Mouse (Mus musculus) right cerebral cortex, adult 2 months (tissue): ENCODE results near the gene Pafah1b1.
A peak's percentile ranks its signal among the peaks of the same experiment; 100 is the strongest.

Source experiments
- DNase-seq, 2 experiments: peaks; one replicate each; pipeline ENCODE4 v3.0.0; 2021 to 2022; ENCODE audit warnings: low spot score in 2 of 2

Gene Pafah1b1

GRCm38 (mm10) chr11:74662221-74662620, 62.2 kb downstream of the Pafah1b1 start:
- DNase-seq: no peak

DNA sequence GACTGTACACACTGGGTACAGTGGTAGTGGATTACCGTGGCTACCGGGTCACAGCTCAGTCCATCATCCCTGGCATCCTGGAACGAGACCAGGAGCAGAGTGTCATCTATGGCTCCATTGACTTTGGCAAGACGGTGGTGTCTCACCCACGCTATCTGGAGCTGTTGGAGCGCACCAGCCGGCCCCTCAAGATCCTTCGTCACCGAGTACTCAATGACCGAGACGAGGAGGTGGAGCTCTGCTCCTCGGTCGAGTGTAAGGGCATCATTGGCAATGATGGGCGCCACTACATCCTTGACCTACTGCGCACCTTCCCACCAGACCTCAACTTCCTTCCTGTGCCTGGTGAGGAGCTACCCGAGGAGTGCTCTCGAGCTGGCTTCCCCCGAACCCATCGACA, 62.8 kb downstream of the Pafah1b1 start:
- DNase-seq: no peak

DNA sequence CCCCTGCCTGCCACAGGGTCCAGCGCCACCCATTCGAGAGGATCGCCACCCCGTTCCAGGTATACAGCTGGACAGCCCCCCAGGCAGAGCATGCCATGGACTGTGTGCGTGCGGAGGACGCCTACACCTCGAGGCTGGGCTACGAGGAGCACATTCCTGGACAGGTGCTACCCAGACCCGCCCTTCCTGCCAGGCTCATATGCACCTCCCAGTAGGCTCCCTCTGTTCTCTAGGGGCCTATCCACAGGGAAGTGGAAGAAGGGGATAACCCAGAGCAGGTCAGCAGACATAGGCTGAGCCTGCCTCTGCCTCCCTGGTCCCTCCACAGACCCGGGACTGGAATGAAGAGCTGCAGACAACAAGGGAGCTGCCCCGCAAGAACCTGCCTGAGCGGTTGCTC, 64.1 kb downstream of the Pafah1b1 start:
- no peak for DNase-seq

DNA sequence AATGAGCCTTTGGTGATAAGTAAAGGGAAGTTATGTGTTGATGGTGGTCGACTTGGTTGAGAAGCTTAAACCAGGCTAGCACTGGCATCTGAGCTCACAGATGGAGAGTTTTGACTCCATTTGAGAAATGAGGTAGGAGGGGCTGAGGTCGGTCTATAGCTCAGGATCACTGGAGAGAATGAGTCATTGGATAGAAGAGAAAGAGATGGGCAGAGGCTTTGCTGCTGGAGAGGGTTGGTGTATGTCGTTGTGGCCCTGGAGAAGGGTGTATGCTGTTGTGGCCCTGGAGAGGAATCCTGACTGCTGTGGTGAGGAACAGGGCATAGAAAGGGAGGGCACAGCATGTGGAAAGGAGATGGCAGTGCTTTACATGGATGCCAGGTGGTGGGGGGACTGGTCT, 68.5 kb downstream of the Pafah1b1 start:
- DNase-seq: no peak

GRCm38 (mm10) chr11:74653385-74653784, 71.1 kb downstream of the Pafah1b1 start:
- no peak for DNase-seq

DNA sequence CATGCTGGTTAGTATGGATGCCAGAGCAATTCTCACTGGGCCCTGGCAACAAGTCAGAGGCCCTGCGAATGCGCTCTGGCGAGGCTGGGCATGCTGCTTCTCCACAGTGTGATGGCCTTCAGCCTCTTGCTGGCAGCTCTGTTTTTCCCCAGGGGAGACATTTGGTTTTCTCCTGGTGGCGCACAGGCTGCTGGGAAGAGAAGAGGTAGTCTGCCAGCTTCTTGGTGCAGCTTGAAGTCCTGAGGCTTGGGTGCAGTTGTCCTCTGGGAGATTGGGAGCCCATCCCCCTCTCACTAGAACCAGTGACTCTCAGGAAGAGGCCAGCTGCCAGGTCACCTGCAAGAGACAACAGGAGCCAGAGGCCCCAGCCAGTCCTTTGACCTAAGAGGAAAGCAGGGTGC, 71.7 kb downstream of the Pafah1b1 start:
- no peak for DNase-seq

DNA sequence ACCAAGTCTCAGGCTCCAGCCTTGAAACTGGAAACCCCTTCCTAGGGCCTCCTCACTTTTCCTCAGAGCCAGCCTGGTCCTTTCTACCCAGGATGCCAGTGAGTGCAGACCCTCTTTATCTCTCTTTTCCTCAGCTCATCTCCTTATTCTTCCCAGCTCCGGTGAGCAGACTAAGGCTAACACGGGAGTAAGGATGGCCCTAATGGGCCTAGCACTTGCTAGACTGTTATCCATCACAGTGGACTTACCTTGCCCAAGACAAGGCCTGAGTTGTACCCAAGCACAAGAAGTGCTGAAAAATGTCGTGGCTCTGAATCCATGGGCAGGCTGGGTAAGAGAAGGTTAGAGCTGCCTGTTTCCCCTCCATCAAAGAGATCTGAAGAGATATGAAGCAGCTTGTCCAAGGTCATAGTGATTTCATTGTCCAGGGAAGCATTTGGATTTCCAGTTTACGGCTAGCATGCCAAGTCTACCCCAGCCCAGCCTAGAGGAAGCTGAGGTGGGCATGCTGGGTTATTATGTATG, 73.8 kb downstream of the Pafah1b1 start:
- DNase-seq: no peak

DNA sequence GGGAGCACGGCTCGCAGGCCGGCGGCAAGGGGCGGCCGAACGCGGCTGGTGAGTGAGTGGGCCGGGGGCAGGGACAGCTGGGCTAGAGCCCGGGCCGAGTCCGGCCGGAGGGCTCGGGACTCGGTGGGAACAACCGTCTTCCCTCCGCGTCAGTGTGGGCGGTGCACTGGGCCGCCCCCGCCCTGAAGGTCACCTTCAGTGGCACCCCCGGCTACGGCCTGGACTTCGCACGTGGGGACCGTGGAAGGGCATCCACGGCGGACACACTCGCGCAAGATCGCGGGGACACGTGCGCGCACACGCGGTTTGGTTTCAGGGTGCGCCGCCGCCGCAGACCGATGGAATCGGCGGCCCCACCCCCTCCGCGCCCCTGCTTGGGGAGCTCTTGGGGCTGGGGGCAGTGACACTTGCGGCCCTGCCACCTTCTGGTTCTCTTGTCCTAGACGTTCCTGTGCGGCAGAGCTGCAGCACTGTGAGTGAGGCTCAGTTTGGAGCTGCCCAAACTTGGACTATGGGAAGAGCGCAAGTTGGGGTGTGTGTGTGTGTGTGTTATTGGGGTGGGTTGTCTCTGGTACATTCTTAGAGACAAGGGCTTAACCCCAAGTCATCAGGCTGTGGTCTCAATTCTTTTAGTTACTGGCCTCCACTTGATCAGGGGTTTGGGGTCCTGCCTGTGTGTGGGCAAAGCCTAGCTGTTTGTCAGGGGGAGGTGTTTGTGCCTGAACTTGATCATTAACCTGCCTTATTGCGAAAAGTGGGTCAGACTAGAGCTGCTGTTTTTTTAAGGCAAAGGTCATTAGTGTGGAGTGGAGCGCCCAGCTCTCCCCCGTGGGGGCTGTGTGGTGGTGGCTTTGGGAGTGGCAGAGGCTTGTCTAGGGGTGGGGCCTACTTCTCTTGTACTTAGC, 74.6 kb downstream of the Pafah1b1 start:
- peak in 1 of 2 experiments; percentile 38 for DNase-seq

GRCm38 (mm10) chr11:74649095-74649646, 75.3 kb downstream of the Pafah1b1 start, which contains the start of gene Cluh:
TSS of gene Cluh (plus strand) at chr11:74649495.
- peak; percentile 97 to 99 for DNase-seq

- no peak for DNase-seq
Measured at GRCm38 (mm10) chr11:74648676-74649075, 75.8 kb downstream of the Pafah1b1 start.

- DNase-seq: no peak
Measured at GRCm38 (mm10) chr11:74647966-74648365, 76.5 kb downstream of the Pafah1b1 start.

DNA sequence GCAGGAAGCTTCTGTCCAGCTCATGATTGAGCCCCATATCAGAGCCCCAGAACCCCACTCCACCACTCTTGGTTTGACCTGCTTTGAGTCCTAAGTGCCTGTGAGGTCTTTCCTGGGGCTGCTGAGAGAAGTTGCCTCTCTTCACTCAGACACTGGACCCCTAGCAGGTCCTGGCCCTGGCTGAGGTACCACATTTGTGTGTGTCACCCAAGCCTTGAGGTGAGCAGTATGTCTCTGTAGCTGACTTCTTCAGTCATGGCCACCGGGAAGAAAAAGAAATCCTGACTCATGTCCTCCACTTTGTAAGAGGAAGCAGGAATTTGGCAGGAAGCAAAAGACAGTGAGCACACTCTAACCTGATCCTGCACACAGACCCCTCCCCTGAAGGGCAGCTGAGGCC, 84.8 kb downstream of the Pafah1b1 start:
- no peak for DNase-seq

- DNase-seq: no peak
Measured at GRCm38 (mm10) chr11:74638791-74639411, 85.6 kb downstream of the Pafah1b1 start.

GRCm38 (mm10) chr11:74637971-74638790, 86.3 kb downstream of the Pafah1b1 start:
- DNase-seq: peak; percentile 69 to 73

GRCm38 (mm10) chr11:74637486-74637885, 87.0 kb downstream of the Pafah1b1 start:
- DNase-seq: no peak

DNA sequence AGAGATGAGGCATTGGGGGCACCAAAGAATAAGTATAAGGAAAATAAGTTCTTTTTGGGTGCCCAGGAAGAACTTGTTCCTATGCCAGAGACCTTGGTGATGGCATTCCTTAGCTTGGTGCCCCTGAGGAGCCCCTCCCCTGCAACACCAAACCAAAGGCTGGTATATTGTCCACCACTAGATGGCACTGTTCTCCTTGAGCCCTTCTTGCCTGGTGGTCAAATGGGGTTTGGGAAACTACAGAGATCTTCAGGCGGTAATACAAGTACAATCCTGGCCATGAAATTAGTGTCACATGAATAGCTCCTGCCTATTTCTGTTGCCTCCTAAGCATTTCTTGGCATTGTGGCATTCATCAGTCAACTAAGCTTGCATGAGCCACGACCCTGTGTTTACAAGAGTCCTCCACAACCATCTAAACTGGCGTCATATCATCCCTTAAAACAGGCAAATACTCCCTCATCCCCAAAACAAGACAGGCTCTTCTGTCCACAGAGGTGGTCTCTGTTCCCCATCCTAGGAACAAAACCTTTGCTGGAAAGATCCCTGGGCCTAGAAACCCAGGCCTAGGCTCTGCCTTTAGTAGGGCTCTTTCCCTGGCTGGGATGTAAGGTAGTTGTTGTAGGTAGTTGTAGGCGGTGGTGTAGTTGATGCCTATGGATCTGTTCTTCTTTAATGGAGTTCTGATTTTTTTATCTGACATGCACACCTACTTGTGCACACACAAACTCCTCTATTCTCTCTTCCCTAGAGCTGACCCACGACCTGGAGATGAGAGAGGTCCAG, 89.8 kb downstream of the Pafah1b1 start:
- peak; percentile 69 to 78 for DNase-seq

DNA sequence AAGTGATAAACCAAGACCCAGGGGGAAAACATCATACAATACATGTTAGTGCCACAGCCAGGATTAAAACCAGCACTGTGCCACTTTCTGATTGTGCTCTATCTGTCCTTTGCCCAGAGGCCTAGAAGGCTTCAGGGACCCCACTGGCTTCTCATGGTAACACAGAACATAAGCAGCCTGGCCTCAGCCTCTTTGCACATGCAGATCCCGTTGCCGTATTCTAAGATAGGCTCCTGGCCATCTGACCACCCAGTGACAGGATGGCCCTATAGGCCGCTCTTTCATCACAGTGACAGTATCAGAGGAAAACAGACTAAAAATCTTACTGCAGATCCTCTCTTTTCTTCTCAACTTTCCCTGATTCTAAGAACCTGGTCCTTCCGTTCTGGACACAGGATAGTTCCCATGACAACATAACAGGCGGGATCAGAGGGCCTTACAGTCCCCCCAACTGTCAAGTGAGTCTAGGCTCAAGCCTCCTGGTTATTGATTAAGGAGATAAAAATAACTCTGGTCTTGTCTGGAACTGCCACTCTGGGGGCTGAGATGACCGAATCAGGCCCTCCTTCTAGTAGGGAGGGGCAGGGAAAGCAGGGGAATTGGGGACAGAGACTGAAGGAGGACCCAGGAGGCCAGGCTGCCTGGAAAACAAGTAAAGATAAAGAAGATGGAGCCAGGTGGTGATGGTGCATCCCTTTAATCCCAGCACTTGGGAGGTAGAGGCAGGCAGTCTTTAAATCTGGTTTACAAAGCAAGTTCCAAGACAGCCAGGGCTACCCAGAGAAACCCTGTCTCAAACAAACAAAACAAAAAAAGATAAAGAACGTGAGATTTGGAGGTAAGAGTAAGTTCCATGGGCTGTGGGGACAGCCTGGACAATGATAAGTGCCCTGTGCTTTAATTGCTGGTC, 92.3 kb downstream of the Pafah1b1 start:
- no peak for DNase-seq

DNA sequence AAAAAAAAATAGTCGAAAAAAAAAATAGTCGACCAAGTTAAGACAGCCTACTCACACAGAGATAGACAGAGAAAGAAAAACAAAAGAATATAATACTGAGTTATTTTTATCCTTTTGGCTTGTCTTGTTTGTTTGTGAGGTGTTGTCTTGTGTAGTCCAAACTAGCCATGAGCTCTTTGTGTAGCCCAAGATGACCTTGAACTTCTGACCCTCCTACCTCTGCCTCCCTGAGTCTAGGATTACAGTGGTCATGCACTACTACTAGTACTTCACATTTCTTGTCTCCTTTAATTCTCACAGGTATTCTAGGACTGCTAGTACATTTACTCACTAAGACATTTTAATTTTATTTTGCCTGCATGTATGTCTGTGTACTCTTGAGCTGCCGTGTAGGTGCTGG, 97.0 kb downstream of the Pafah1b1 start:
- no peak for DNase-seq

DNA sequence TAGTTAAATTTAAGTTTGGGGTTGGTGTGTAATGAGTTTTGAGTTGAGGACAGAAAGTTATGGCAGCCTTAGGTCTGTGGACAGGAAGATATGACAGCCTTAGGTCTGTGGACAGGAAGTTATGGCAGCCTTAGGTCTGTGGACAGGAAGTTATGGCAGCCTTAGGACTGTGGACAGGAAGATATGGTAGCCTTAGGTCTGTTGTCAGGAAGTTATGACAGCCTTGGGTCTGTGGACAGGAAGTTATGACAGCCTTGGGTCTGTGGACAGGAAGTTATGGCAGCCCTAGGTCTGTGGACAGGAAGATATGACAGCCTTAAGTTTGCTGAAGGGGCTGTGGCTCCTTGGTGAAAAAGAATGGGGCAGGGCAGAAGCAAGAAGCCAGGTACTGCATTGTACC, 99.1 kb downstream of the Pafah1b1 start:
- no peak for DNase-seq
